Mouse (Mus musculus) bone marrow, adult 2 months (tissue): ENCODE measurements at regions not wholly inside any gene's neighbourhood (a gene's known extent, or its start where the extent isn't known, plus 50 kb on each side); places are given as distances from the start of the nearest gene placed in this dataset.

Experiments
- H3K27ac ChIP-seq: fragments of 200-500 bp; 2 replicates; pipeline ENCODE4 v1.5.1; 2012; ENCODE audit warnings: low read depth, mild to moderate bottlenecking, control low read depth, inconsistent platforms, low read length; ENCODE audit not compliant: control insufficient read depth, poor library complexity, insufficient read depth
- H3K4me1 ChIP-seq: fragments of 200-500 bp; 2 replicates; pipeline ENCODE4 v1.6.1; 2011; ENCODE audit warnings: low read length; ENCODE audit not compliant: control insufficient read depth, insufficient read depth
- H3K4me3 ChIP-seq: fragments of 200-500 bp; replicated peaks from 2 replicates; pipeline ENCODE3; 2011; ENCODE audit warnings: mild to moderate bottlenecking, low read depth, low read length, control low read depth; ENCODE audit not compliant: control insufficient read depth
- CTCF ChIP-seq: fragments of 200-500 bp; IDR thresholded peaks from 2 replicates; pipeline ENCODE4 v1.5.1; 2011; ENCODE audit warnings: low read length, control low read depth; ENCODE audit not compliant: control insufficient read depth, insufficient read depth
- POLR2A ChIP-seq: fragments of 200-500 bp; IDR thresholded peaks from 2 replicates; pipeline ENCODE4 v1.6.1; 2011; ENCODE audit warnings: low read depth, mild to moderate bottlenecking, control low read depth, low read length, borderline replicate concordance; ENCODE audit not compliant: control insufficient read depth
- WGBS: fragments of 180-500 bp; shearing (Covaris S2); methylation state at CpG from one replicate; pipeline ENCODE4 v1.1.7; 2018; 5-methylcytosine and 5-hydroxymethylcytosine counted together

- TF ChIP-seq POLR2A (no peak), CTCF (no peak)
- no peak overlapping the region; the same call in 1 of the 2 replicates for H3K27ac ChIP-seq
- H3K4me1 ChIP-seq: no peaks in the 10 kb centered on the region; the same call in 1 of the 2 replicates
- no peak overlapping the region for H3K4me3 ChIP-seq
- 54% methylated on average over 7 of the region's 7 CpGs for WGBS
Measured at GRCm38 (mm10) chr9:120769679-120770078, 159.3 kb upstream of the Ctnnb1 start.

- H3K4me3 ChIP-seq: no peak overlapping the region
Measured at GRCm38 (mm10) chr9:120770886-120771285, 158.1 kb upstream of the Ctnnb1 start.

GRCm38 (mm10) chr9:120771896-120772530 lies 157.0 kb upstream of the Ctnnb1 start:
- no peak for TF ChIP-seq CTCF
- TF ChIP-seq POLR2A: no peak
- Histone ChIP-seq H3K4me3 (no peak overlapping the region), H3K27ac (no peak overlapping the region), H3K4me1 (peaks cover 1% of the 10 kb centered on the region; the same call in 1 of the 2 replicates)
- 37% methylated on average over 4 of the region's 4 CpGs for WGBS

More at GRCm38 (mm10) chr9:120770886-120771285, 158.1 kb upstream of the Ctnnb1 start:
- H3K4me1 ChIP-seq: peaks cover 1% of the 10 kb centered on the region; the same call in 1 of the 2 replicates
- no peak overlapping the region for H3K27ac ChIP-seq
- TF ChIP-seq POLR2A (no peak), CTCF (no peak)
- 58% methylated on average over 1 of the region's 1 CpGs for WGBS

- no peak for TF ChIP-seq CTCF
- no peak for TF ChIP-seq POLR2A
- WGBS: 77% methylated on average over 1 of the region's 1 CpGs
- Histone ChIP-seq H3K4me3 (no peak overlapping the region), H3K27ac (no peak overlapping the region), H3K4me1 (peaks cover 1% of the 10 kb centered on the region; the same call in 1 of the 2 replicates)
Measured at GRCm38 (mm10) chr9:120774251-120774650, 154.8 kb upstream of the Ctnnb1 start.

- Histone ChIP-seq H3K27ac (no peak overlapping the region), H3K4me3 (no peak overlapping the region), H3K4me1 (peaks cover 1% of the 10 kb centered on the region; the same call in 1 of the 2 replicates)
- TF ChIP-seq POLR2A (no peak), CTCF (no peak)
- 35% methylated on average over 1 of the region's 1 CpGs for WGBS
Measured at GRCm38 (mm10) chr9:120774772-120775171, 154.2 kb upstream of the Ctnnb1 start.

- no peak for TF ChIP-seq CTCF
- no peak for TF ChIP-seq POLR2A
- WGBS: 36% methylated on average over 3 of the region's 3 CpGs
- Histone ChIP-seq H3K27ac (peak overlapping the region; percentile 14; the same call in 1 of the 2 replicates), H3K4me3 (no peak overlapping the region), H3K4me1 (peaks cover 1% of the 10 kb centered on the region; the same call in 1 of the 2 replicates)
Measured at GRCm38 (mm10) chr9:120775721-120776120, 153.3 kb upstream of the Ctnnb1 start.

GRCm38 (mm10) chr9:120776456-120777001 lies 152.5 kb upstream of the Ctnnb1 start:
- WGBS: 4% methylated on average over 4 of the region's 4 CpGs
- TF ChIP-seq CTCF: no peak
- no peak for TF ChIP-seq POLR2A

GRCm38 (mm10) chr9:120777016-120777415 lies 152.0 kb upstream of the Ctnnb1 start:
- no peak for TF ChIP-seq POLR2A
- no peak for TF ChIP-seq CTCF
- WGBS: 8% methylated on average over 6 of the region's 6 CpGs
- peak overlapping the region; percentile 20; the same call in 1 of the 2 replicates for H3K27ac ChIP-seq
- H3K4me1 ChIP-seq: peaks cover 1% of the 10 kb centered on the region; the same call in 1 of the 2 replicates
- no peak overlapping the region for H3K4me3 ChIP-seq

More at GRCm38 (mm10) chr9:120776456-120777001, 152.5 kb upstream of the Ctnnb1 start:
- Histone ChIP-seq H3K27ac (peak overlapping the region; percentile 6; the same call in 1 of the 2 replicates), H3K4me1 (peaks cover 1% of the 10 kb centered on the region; the same call in 1 of the 2 replicates), H3K4me3 (no peak overlapping the region)
